Mouse (Mus musculus): ENCODE results near the gene Tbc1d30. TPM values are rescaled to one million over a fixed set of nuclear protein-coding genes. Genes with fewer than 3 reads are reported as not detected.

Tbc1d30 gene
- polyA plus RNA-seq, 1 experiment from 2014 or later, result 1.6 TPM

- Histone ChIP-seq H3K4me3 (no peak overlapping the region), H3K4me2 (no peak overlapping the region), H3K27me3 (no peaks in the 10 kb centered on the region), H3K9ac (no peak overlapping the region), H3K4me1 (peaks cover 14% of the 10 kb centered on the region), H3K36me3 (no peaks in the 10 kb centered on the region), H3K9me3 (no peaks in the 10 kb centered on the region), H3K27ac (no peak overlapping the region)
- ATAC-seq (ENCODE audit: insufficient number of reproducible peaks, insufficient read depth, low FRiP score, low TSS enrichment, low read depth), result no peak
- WGBS, result 66% methylated on average over 6 of the region's 6 CpGs
Measured at GRCm38 (mm10) chr10:121282926-121283325, 68.2 kb downstream of the Tbc1d30 start.

- Histone ChIP-seq H3K4me1 (peaks cover 14% of the 10 kb centered on the region), H3K9ac (no peak overlapping the region), H3K36me3 (no peaks in the 10 kb centered on the region), H3K9me3 (no peaks in the 10 kb centered on the region), H3K27ac (no peak overlapping the region), H3K4me3 (no peak overlapping the region), H3K27me3 (no peaks in the 10 kb centered on the region), H3K4me2 (no peak overlapping the region)
- no peak for ATAC-seq (ENCODE audit: insufficient number of reproducible peaks, insufficient read depth, low FRiP score, low TSS enrichment, low read depth)
- WGBS, result 64% methylated on average over 11 of the region's 11 CpGs
Measured at GRCm38 (mm10) chr10:121282436-121282835, 68.6 kb downstream of the Tbc1d30 start.

- no peak for ATAC-seq (ENCODE audit: insufficient number of reproducible peaks, insufficient read depth, low FRiP score, low TSS enrichment, low read depth)
- Histone ChIP-seq H3K9me3 (no peaks in the 10 kb centered on the region), H3K36me3 (no peaks in the 10 kb centered on the region), H3K27me3 (no peaks in the 10 kb centered on the region), H3K4me1 (peaks cover 20% of the 10 kb centered on the region), H3K27ac (no peak overlapping the region), H3K4me2 (no peak overlapping the region), H3K4me3 (no peak overlapping the region), H3K9ac (no peak overlapping the region)
- WGBS, result 85% methylated on average over 11 of the region's 11 CpGs
Measured at GRCm38 (mm10) chr10:121280943-121281342, 70.1 kb downstream of the Tbc1d30 start.

GRCm38 (mm10) chr10:121277022-121277471, 74.0 kb downstream of the Tbc1d30 start:
- Histone ChIP-seq H3K9ac (no peak overlapping the region), H3K4me3 (no peak overlapping the region), H3K27me3 (no peaks in the 10 kb centered on the region), H3K4me1 (peaks cover 11% of the 10 kb centered on the region), H3K36me3 (no peaks in the 10 kb centered on the region), H3K27ac (no peak overlapping the region), H3K9me3 (no peaks in the 10 kb centered on the region), H3K4me2 (no peak overlapping the region)
- ATAC-seq (ENCODE audit: insufficient number of reproducible peaks, insufficient read depth, low FRiP score, low TSS enrichment, low read depth), result no peak
- 73% methylated on average over 2 of the region's 2 CpGs for WGBS

- no peak overlapping the region for H3K4me2 ChIP-seq
- peaks cover 5% of the 10 kb centered on the region; the same call in 1 of the 2 replicates for H3K4me1 ChIP-seq
- no peak overlapping the region for H3K4me3 ChIP-seq
- WGBS, result 65% methylated on average over 1 of the region's 1 CpGs
- H3K27me3 ChIP-seq, result no peaks in the 10 kb centered on the region
- no peak overlapping the region for H3K9ac ChIP-seq
- H3K36me3 ChIP-seq, result peaks cover 5% of the 10 kb centered on the region; the same call in 1 of the 2 replicates
- no peak for ATAC-seq (ENCODE audit: insufficient number of reproducible peaks, insufficient read depth, low FRiP score, low TSS enrichment, low read depth)
- H3K27ac ChIP-seq, result no peak overlapping the region
- H3K9me3 ChIP-seq, result no peaks in the 10 kb centered on the region
Measured at GRCm38 (mm10) chr10:121274964-121275363, 76.1 kb downstream of the Tbc1d30 start.

- no peak overlapping the region for H3K4me3 ChIP-seq
- H3K36me3 ChIP-seq, result peaks cover 5% of the 10 kb centered on the region; the same call in 1 of the 2 replicates
- H3K27ac ChIP-seq, result no peak overlapping the region
- no peak overlapping the region for H3K4me2 ChIP-seq
- WGBS, result 81% methylated on average over 8 of the region's 8 CpGs
- no peak overlapping the region for H3K9ac ChIP-seq
- H3K27me3 ChIP-seq, result no peaks in the 10 kb centered on the region
- H3K9me3 ChIP-seq, result no peaks in the 10 kb centered on the region
- ATAC-seq (ENCODE audit: insufficient number of reproducible peaks, insufficient read depth, low FRiP score, low TSS enrichment, low read depth), result no peak
- 0 out of 2 replicates have a peak, but pooled peaks cover 6% of the 10 kb centered on the region for H3K4me1 ChIP-seq
Measured at GRCm38 (mm10) chr10:121271002-121271401, 80.1 kb downstream of the Tbc1d30 start.

- Histone ChIP-seq H3K4me3 (no peak overlapping the region), H3K4me2 (no peak overlapping the region), H3K36me3 (peaks cover 5% of the 10 kb centered on the region; the same call in 1 of the 2 replicates), H3K9ac (no peak overlapping the region), H3K9me3 (no peaks in the 10 kb centered on the region), H3K4me1 (0 out of 2 replicates have a peak, but pooled peaks cover 6% of the 10 kb centered on the region), H3K27ac (no peak overlapping the region), H3K27me3 (no peaks in the 10 kb centered on the region)
- no peak for ATAC-seq (ENCODE audit: insufficient number of reproducible peaks, insufficient read depth, low FRiP score, low TSS enrichment, low read depth)
- WGBS, result 83% methylated on average over 8 of the region's 8 CpGs
Measured at GRCm38 (mm10) chr10:121268771-121269170, 82.3 kb downstream of the Tbc1d30 start.

GRCm38 (mm10) chr10:121264204-121264575, 86.9 kb downstream of the Tbc1d30 start:
- no peaks in the 10 kb centered on the region for H3K27me3 ChIP-seq
- ATAC-seq (ENCODE audit: insufficient number of reproducible peaks, insufficient read depth, low FRiP score, low TSS enrichment, low read depth), result no peak
- no peak overlapping the region for H3K9ac ChIP-seq
- H3K4me3 ChIP-seq, result no peak overlapping the region
- H3K27ac ChIP-seq, result no peak overlapping the region
- H3K9me3 ChIP-seq, result no peaks in the 10 kb centered on the region
- no peaks in the 10 kb centered on the region for H3K36me3 ChIP-seq
- WGBS, result 66% methylated on average over 7 of the region's 7 CpGs
- H3K4me2 ChIP-seq, result no peak overlapping the region
- H3K4me1 ChIP-seq, result 0 out of 2 replicates have a peak, but pooled peaks cover 6% of the 10 kb centered on the region

- Histone ChIP-seq H3K9ac (no peak overlapping the region), H3K4me3 (no peak overlapping the region), H3K4me2 (no peak overlapping the region)
Measured at GRCm38 (mm10) chr10:121263520-121264203, 87.4 kb downstream of the Tbc1d30 start.

GRCm38 (mm10) chr10:121262206-121262605, 88.9 kb downstream of the Tbc1d30 start:
- Histone ChIP-seq H3K27ac (no peak overlapping the region), H3K36me3 (no peaks in the 10 kb centered on the region), H3K9ac (no peak overlapping the region), H3K4me1 (0 out of 2 replicates have a peak, but pooled peaks cover 2% of the 10 kb centered on the region), H3K4me2 (no peak overlapping the region), H3K27me3 (no peaks in the 10 kb centered on the region), H3K4me3 (no peak overlapping the region), H3K9me3 (no peaks in the 10 kb centered on the region)
- 93% methylated on average over 8 of the region's 8 CpGs for WGBS
- no peak for ATAC-seq (ENCODE audit: insufficient number of reproducible peaks, insufficient read depth, low FRiP score, low TSS enrichment, low read depth)

More at GRCm38 (mm10) chr10:121263520-121264203, 87.4 kb downstream of the Tbc1d30 start:
- H3K4me1 ChIP-seq, result 0 out of 2 replicates have a peak, but pooled peaks cover 6% of the 10 kb centered on the region
- no peak overlapping the region for H3K27ac ChIP-seq
- H3K36me3 ChIP-seq, result no peaks in the 10 kb centered on the region
- ATAC-seq (ENCODE audit: insufficient number of reproducible peaks, insufficient read depth, low FRiP score, low TSS enrichment, low read depth), result no peak
- H3K27me3 ChIP-seq, result no peaks in the 10 kb centered on the region
- WGBS, result 87% methylated on average over 21 of the region's 21 CpGs
- no peaks in the 10 kb centered on the region for H3K9me3 ChIP-seq

GRCm38 (mm10) chr10:121261036-121261592, 90.0 kb downstream of the Tbc1d30 start:
- 92% methylated on average over 6 of the region's 6 CpGs for WGBS
- H3K27ac ChIP-seq, result no peak overlapping the region
- ATAC-seq (ENCODE audit: insufficient number of reproducible peaks, insufficient read depth, low FRiP score, low TSS enrichment, low read depth), result no peak

More at GRCm38 (mm10) chr10:121261036-121261592, 90.0 kb downstream of the Tbc1d30 start:
- no peaks in the 10 kb centered on the region for H3K36me3 ChIP-seq
- H3K4me1 ChIP-seq, result no peaks in the 10 kb centered on the region
- no peak overlapping the region for H3K9ac ChIP-seq
- H3K4me2 ChIP-seq, result no peak overlapping the region
- no peaks in the 10 kb centered on the region for H3K27me3 ChIP-seq
- no peak overlapping the region for H3K4me3 ChIP-seq
- no peaks in the 10 kb centered on the region for H3K9me3 ChIP-seq

All from embryonic facial prominence, embryonic 13.5 days (tissue).